Mouse (Mus musculus): Measurements from ENCODE around the gene Loxl1.

DNA sequence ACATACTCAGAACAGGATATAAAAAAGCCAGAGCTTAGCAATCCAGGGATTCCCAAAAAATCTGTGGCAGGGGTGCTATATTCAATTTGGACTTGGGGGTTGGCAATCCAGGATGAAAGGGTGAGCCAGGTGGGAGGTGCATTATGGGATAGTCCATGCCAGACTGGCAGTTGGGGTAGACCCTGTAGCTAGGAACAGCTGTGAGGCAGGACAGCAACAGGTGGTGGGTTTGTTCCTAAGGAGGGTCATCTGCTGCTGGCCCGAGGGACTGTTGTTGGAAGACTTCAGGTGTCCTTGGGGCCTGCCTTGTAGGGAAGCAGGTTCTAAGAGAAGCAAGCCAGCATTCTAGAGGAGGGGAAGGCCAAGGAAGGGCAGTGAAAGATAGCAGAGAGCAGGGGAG is 48.4 kb upstream of the Loxl1 start:
- TF ChIP-seq CTCF (IDR thresholded peaks at IDR 0.05; ENCODE audit: low read depth, low read length) (no peak), POLR2A (IDR thresholded peaks at IDR 0.05; ENCODE audit: insufficient read depth, low read length) (no peak), EP300 (IDR thresholded peaks at IDR 0.05; ENCODE audit: insufficient read depth, low read depth, low read length) (no peak)
